Mouse (Mus musculus) right cerebral cortex, adult 2 months (tissue): Measurements from ENCODE around the gene Rcvrn.

Experiments
- DNase-seq, 2 experiments: peaks; one replicate each; pipeline ENCODE4 v3.0.0; 2021 to 2022; ENCODE audit warnings: low spot score in 2 of 2

Gene Rcvrn

DNA sequence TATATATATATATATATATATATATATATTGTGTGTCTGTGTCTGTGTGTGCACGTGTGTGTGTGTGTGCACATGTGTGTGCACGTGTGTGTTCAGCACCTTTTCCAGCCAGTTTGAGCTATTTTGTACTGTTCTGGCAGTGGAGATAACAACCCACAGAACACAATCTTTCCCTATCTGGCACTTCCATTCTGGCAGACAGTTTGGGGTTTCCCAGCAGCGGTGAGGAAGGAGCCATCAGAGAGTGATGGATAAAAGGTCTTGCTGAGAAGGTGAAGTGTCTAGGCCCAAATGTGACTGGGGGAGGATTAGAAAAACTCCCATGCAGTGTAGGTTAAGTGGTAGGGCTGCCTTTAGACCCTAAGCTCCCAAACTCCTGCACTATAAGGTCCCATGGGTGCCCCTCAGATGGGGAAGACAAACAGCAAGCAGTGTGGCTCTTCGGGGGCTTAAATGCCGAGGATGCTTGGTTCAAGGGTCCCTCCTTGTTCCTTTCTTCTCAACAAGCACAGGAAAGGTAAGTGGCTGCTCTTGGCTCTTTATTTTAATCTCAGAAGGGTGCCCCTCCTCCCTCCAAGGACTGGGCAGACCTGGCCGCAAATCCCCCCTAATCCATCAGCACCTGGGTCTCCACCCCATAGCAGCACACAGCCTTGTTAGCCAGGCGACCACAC lies at the start of gene Rcvrn:
Rcvrn (plus strand) TSS at position 624 of the 674 bp plus-strand sequence.
- no peak for DNase-seq

DNA sequence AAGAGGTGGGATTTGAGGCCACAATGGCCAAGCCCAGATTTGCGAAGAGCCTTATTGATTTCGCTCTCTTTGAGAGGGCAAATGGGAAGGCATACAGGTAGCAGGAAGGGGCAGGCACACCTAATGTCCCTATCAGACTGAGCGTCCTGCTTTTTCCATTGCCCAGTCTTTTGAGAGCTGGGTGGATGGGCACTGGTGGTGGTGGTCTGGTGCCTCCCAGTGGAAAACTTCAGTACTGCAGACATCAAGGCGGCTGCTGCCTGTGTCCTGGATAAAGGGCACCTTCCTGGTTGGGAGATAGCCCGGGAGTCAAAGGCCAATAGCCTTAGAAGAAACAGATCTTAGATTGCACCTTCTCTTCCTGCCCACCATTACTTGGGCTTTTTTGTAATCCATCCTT lies 47.4 kb upstream of the Rcvrn start:
- DNase-seq, result peak; percentile 76 to 81

DNA sequence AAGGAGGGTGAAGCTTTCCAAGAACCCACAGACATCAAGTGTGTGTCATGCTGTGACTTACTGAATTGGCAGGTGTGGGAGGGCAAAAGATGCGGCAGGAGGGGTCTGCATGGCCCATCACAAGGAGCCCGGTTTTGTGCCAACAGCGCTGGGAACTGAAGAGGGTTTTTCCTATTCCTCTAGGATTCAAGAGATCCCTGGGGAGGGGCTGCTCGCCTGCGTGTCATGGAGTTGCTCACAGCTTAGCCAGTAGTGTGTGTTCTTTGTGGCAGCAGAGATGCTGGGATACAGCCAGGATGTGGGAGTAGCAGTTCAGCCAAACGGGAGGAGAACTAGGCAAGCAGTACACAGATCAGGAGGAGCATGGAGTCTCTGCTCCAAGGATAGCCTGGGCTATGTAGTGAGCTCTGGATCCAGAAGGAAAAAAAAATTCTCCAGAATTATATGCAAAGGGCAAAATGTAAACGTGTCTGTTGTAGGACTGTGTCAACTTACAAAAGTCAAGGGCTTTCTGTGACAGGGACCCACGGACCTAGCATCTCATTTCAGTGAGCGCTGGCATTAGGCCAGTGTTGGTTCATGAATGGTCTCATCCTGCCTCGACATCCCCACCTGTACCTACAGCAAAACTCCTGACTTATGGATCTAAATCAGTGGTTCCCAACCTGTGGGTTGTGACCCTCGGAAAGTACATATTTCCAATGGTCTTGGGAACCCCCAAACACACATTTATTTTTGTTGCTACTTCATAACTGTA lies 46.3 kb upstream of the Rcvrn start:
- peak; percentile 71 to 81 for DNase-seq

DNA sequence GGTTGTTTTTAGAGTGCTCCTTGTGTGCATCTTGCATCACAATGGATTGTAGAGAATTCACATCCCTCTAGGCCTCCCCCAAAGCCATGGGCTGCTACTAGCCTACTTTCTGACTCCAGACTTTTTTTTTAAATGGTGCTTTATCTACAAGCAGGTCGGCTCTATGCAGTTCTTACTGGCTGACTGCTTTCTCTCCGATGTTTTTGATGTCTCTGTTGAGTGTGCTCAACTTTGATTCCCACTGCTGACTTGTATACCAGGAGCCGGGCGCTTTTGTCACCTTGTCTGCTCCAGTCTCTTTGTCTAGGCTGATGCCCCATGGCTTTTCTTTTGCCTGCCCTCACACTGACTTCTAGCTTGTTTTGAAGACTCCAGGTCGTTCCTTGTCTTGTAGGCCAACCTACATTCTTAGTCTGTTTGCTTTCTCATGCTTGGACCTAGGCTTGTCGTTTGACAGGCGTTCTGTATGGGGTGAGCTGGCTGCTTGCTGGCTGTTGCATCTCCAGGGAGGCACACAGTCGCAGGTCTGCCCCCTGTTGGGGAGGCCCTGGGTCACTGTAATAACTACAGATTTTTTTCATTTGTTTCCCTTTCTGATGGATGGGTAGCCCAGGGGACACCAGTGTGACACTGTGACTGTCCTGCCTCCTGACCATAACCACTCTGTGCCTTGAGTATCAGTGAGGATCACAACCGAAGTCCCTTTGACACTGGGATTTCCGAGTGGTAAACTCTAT lies 45.0 kb upstream of the Rcvrn start:
- no peak for DNase-seq

DNA sequence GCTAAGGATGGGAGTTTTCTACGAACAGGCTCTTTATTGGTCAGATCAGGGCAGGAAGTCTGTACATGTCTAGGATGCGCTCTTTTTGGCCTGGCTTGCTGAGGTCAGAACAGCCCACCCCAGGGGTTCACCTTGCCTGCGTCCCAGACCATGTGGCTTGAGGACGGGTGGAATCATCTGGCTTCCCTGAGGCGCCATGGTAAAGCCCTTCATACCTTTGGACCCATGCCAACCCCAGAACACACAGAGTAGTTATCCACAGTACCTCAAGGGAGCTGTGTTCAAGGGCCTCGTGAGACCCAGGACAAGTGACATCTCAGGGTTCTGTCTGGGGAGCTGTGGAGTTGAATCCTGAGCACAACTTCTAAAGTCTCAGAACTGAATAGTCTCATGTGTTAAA lies 43.4 kb upstream of the Rcvrn start:
- no peak for DNase-seq

DNA sequence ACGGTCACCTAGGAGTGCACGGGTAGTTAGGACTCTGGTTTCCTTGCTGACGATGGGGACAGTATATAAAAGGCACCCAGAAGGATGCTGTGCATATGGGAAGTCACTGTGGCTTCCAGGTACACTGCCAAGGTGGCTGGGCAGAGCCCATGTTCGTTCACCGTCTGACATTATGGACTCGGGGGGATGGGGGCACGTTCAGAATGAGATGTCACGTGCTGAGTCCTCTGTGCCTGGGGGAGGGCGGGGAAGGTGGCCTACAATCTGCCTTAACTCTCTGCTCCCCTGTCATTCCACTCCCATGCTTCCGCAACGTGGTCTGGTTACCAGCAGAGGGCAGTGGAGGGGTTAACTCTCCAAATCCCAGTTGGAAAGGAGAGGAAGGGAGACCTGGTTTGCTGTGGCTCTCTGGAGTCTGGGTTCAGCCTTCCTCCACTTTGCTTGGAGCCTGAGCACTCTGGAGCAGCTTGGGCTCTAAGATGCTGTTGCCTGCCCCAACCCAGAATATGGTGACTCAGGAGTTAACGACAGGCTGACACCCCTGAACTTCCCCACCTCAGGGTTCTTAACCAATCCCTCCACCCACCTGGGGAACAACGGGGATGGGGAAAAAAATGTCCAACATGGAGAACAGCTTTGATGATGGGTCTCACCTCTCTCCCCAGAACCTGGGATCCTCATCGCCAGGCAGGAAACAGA lies 42.8 kb upstream of the Rcvrn start:
- DNase-seq, result peak in 1 of 2 experiments; percentile 63

DNA sequence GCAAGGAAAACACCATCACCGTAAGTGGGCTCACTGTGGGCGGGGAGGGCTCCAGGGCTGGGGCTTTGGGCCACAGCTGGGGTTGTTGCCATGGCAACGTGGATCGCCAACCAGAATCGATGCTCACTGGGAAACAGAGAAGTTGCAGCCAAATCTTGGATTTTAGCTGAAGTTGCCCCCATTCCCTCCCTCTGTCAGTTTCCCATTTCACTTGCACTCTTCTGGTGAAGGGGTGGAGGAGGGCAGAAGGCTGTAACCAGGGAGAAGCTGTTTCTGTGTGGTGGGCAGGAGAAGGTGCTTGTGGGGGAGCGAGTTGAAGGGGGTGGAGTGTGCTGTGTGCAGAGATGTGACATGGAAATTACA lies 42.3 kb upstream of the Rcvrn start:
- no peak for DNase-seq

DNA sequence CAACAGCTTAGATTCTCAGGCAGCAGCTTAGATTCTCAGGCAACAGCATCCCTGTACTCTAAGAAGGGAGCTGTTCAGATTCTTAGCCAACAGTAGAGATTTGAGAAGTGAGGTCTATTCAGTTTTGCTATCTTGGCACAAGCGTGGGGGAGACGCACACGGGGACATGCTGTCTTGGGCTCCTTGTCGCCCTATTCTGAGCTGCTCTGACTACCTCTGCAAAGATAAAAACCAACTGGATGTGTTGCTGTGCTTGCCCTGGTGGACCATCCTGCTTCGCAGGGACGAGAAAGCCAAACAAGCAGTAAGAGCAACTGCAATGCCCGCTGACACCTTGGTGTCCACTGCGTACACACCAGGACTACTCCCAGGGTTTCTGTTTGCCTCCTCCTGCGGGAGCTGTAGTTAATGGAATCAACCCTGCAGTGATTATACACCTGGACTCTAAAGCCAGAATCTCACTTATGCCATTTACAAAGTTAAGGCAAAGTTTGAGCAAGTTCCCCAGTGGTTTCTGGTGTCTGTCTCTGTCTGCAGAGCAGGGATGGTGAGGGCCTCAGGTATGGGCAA lies 41.5 kb upstream of the Rcvrn start:
- DNase-seq, result no peak

DNA sequence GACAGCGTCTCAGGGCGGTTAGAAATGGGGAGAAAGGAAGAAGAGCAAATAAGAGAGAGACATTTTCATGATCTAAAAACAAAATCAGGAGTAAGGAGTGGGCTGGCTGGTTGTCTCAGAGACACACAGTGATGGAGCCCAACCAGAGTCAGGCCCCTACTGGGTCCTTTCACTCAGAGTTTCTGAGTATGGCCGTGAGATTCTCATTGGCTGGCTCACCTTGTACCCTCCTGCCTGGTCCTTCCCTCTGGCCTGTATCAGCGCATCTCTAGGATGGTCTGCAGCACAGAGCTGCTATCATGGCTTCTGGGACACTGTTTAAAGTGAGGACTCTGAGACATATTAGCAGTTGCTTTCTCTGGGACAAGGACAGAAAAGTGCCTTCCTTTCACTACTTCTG lies 40.6 kb upstream of the Rcvrn start:
- no peak for DNase-seq

DNA sequence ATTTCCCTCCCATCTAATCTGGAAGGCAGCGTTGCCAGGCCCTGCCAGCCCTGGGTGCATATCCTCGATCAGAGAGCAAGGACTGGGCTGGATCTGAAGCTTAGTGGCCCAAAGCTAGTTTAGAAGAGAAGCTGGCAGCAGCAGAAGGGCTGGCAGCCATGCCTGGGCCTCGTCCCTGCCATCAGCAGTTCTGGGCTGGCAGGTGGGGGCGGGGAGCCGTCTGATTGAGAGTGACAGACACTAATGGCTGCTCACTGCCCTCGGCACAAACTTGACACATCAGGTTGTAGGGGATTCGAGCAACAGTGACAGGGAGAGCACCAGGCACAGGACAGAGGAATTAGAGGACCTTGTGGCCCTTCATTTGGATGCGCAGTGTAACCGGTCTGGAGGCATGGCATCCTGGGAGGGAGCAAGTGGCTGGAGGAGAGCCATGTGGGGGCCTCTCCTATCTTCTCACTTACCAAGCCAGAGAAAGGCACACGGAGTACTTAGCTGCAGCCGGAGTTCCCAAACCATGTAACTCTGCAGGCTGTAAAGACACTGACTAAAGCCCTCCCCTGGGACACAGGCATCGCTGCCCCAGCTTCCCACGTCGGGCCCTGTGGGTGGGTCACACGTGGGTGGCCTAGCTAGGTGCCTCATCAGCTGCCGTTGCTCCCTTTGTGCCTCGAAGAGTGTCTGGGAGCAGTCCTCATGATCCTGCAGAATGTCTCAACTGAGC lies 39.7 kb upstream of the Rcvrn start:
- DNase-seq, result no peak

DNA sequence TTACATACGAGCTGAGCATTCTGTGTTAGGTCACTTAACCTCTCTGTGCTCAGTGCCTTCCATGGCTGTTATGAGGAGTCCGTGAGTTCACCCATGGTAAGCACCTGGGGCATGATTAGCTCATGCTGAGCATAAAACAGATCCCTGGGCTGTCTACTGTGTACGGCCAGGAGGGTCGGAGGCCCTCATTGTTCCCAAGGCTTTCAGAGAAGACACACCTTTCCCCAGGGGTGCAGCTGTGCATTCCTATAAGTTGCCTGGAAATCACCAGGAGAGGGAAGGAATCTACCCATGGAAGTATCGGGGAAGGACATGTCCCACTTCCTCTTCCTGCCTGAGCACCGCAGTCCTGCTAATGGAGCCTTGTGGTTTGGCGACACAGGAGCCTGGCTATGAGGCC lies 38.8 kb upstream of the Rcvrn start:
- no peak for DNase-seq

DNA sequence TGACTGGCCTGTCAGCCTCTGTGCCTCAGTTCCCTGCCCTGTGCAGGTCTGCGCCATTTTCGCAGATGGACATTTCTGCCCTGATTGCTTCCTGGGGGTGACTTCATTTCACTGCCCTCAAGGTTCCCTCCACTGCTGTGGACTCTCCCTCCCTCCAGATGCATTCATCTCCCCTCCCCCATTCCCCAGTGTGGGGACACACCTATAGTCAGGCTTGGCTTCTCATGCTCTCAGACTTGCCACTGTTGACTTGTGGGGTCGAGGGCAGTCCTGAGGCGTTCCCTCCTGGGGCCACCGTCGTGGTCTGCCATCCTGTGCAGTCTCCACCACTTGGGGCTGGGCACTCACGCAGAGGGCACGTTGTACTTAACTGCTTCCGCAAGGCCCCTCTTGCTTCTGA lies 38.3 kb upstream of the Rcvrn start:
- DNase-seq, result no peak

DNA sequence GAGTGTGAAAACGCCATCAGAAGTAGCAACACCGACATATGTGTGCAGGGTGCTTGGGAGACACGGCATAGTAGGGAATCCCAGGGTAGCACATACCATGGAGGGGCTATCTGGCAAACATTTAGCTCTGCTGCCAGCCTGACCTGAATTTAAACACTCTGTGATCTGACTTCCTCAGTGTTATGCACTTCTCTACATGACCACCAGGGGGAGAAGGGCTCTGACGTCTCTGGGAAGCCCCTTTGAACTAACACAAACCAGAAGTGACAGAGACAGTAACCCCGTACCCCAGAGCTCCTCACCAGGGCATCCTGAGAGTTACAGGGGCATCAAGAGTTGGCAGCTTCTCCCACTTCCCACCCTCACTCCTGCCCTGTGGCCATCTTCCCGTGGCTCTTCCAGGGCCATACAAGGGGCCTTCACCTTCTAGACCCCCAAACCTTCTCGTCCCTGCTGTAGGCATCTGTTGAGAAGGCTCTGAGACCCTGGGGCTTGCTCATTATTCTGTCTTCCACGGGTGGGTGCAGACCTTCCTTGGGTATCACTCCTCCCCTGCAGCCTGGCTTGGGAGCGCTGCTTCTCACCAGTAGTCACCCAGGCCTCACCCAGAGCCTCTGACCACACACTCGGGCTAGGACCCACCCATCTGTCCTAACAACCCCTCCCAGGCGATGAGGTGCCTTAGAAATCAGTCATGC lies 37.3 kb upstream of the Rcvrn start:
- no peak for DNase-seq

DNA sequence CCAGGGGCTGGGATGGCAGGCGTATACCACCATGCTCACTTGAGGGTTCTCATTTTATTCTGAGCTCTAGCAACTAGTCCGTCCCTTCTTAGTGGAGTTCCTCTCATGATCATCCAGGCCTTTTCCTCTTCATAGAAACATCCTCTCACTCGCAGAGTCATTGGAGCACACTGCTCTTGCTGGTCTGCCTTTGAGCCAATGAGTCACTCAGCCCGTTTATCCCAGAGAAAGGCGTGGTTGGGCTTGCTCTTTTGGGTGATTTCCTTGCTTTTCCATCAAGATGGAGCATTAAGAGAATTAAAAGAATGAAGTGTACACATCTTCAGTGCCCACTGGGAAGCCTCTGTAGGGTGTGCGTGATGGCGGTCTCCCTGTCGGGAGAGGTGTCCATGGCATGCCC lies 33.7 kb upstream of the Rcvrn start:
- DNase-seq, result no peak

DNA sequence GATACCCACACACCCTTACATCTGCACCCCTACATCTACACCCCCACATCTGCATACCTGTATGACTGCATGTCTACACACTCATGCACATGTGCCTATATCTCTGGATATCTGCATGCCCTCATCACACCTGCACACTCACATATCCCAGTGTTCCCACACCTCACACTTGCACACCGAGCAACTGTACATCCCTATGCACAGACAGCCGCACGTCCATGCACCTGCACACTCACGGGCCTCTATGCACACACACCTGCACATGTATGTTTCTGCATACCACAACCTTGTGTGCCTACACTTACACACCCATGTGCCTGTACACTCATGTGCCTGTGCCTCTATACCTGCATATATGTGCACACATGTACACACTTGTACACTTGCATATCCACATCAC lies 31.7 kb upstream of the Rcvrn start:
- no peak for DNase-seq

DNA sequence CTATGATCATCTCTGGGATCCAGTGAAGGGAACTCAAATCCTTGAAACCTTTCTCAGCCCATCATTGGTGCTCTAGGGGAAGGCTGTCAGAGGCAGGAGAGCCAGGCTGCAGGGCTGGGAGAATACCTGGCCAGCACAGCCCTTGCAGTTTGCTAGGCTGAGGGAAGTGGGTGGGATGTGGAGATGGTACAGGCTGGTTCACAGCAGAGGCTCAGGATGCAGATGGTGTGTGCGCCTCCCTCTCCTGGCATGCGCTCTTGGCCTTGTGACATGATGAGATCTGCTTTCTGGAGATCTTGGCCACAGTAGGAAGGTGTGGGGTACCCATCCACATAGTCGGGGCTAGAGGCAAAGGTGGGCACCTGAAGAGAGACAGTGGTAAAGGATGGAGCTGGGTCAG lies 30.9 kb upstream of the Rcvrn start:
- peak in 1 of 2 experiments; percentile 76 for DNase-seq

DNA sequence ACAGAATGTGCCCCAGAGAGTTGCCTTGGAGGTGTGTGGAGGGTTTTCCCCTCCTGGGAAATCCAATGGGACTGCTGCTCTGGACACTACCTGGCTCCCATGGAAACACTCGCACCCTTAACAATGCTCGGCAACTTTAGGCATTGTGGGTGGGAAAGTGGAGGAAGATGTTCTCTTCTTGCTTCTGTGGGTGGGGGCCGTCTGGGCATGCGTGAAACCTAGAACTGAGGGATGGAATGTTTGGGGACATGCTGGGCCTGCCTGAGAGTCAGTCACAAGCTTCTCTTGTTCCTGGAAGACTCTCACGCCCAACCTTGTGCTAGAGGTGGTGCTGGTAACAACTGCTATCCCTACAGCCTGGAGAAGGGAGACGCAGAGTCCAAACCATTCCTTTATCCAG lies 30.2 kb upstream of the Rcvrn start:
- peak in 1 of 2 experiments; percentile 67 for DNase-seq

DNA sequence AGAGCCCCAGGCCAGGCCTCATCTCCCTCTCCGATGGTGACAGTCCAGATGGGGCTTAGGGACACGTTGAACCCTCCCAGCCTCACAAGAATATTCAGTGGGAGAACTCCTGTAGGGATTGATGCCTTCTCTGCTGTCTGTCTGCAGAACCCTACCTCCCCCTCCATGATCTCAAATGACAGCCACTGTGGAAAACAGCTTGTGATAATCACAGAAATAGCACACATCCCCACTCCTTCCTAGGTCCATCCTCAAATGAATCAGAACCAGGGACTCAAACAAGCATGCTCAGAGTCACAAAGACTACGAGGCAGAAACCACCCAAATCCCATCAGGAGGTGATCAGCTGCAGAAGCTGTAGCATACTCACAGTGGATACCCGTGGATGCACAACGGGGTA lies 29.0 kb upstream of the Rcvrn start:
- DNase-seq, result no peak

DNA sequence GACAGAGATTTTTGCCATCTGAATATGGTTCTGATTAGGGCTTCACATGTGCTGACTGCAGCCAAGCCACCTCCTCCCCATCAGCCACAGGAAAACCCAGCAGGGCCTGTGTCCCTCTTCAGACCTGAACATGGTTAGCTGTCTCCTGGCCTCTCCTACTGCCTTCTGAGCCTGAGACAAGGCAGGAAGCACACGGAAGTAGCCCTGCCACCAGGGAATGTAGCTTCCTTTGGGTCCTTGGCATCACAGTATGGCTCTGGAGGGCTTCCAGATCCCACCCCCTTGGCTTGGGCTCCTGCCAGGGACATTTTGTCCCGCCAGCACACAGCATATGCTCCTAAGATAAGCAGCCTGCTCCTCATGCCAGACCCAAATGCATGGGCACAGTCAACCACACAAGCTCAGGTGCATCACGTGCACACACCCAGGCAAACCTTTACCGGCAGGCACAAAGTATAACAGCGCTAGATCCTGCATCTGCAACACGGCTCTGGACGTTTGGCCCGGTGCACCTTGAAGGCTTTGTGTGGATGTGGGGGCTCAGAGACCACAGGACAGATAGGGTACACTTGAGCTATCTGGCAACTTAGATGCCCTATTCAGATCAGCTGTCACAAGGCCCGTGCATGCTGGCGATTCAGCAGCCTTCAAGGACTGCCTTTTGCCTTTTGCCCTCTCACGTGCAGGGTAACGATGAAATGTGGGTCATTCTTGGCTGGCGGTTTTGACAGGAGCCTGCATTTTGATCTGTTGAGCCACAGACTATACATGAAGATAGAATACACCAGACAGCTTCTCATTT lies 27.4 kb upstream of the Rcvrn start:
- DNase-seq, result peak; percentile 82 to 85
